Mouse (Mus musculus): ENCODE data around the gene Slc9a8. TPM values are rescaled to one million over a fixed set of nuclear protein-coding genes. Genes with fewer than 3 reads are reported as not detected.

The Slc9a8 gene
- total RNA-seq, 2 experiments from 2014 or later = 24.5 to 24.6 TPM

DNA sequence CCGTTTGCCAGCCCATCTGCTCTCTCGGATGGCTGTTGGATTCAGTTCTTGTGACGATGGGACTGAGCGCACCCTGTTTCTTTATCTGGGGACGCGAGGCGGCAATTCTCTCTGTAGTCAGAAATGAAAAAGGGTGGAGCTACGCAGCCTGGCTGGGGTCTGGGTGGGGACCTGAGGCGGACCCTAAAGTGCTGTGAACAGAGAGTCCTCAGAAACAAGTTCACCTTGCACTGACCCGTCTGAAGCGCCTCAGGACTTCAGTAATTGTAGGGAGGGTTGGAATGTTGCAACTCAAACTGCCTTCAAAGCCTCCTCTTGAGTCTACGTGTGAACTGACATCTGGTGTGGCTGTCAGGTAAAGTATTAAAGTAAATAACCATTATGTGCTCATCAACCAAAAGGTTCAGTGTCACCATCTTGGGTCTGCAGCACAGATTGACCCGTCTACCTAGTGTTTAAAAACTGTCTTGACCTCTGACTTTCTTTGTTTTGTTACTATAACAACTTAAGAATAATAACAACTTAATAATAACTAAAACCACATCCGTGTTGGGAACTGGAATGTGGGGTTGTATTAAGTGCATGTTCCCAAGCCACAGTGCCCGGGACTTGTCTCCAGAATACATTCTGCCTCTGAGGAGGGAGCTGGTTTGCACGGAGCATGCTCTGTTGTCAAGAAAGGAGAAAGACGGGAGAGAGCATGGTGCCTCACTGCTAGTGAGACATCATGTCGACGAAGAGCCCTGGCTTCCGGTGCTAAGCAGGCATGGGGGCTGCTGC, 16.2 kb upstream of the Slc9a8 start:
- intact Hi-C loops (cut with DNase I; ENCODE audit: low total_unique reads) = no loop called here
- no peak for DNase-seq

- DNase-seq = no peak
- intact Hi-C loops (cut with DNase I; ENCODE audit: low total_unique reads) = no loop called here
These were observed 14.1 kb upstream of the Slc9a8 start for GRCm38 (mm10) chr2:167407296-167407929.

- DNase-seq = no peak
- intact Hi-C loops (cut with DNase I; ENCODE audit: low total_unique reads) = no loop called here
These were observed 7.1 kb upstream of the Slc9a8 start for GRCm38 (mm10) chr2:167414461-167414860.

- intact Hi-C loops (cut with DNase I; ENCODE audit: low total_unique reads) = loop anchor here (5.0 kb wide), 2 partner anchors 134 to 194 kb away; no protein-coding TSS in a partner anchor
- DNase-seq = no peak
These were observed 5.4 kb upstream of the Slc9a8 start for GRCm38 (mm10) chr2:167415970-167416563.

- intact Hi-C loops (cut with DNase I; ENCODE audit: low total_unique reads) = loop anchor here (5.0 kb wide), 2 partner anchors 135 to 195 kb away; no protein-coding TSS in a partner anchor
These were observed 4.5 kb upstream of the Slc9a8 start for GRCm38 (mm10) chr2:167417048-167417447.

DNA sequence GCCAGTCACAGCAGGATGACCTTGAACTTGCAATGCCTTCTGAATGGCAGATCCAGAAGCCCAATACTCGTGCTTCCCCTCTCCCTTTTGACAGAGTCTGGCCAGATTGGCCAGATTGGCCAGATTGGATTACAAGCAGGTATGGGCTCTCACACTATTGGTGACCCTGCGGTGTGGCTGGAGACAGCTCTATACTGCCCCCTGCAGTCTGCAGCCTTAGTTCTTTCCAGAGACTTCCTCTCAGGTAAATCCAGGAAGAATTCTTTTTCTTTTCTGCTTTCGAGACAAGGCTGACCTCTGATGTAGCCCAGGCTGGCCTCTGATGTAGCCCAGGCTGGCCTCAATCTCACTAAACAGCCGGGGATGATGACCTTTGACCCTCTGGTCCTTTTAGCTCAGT, 3.8 kb upstream of the Slc9a8 start:
- DNase-seq = peak; percentile 74
- intact Hi-C loops (cut with DNase I; ENCODE audit: low total_unique reads) = loop anchor here (5.0 kb wide), 2 partner anchors 135 to 195 kb away; no protein-coding TSS in a partner anchor

More at GRCm38 (mm10) chr2:167417048-167417447, 4.5 kb upstream of the Slc9a8 start:
- no peak for DNase-seq

GRCm38 (mm10) chr2:167419204-167419603, 2.3 kb upstream of the Slc9a8 start:
- peak; percentile 58 for DNase-seq
- intact Hi-C loops (cut with DNase I; ENCODE audit: low total_unique reads) = loop anchor here (5.0 kb wide), 2 partner anchors 137 to 197 kb away; no protein-coding TSS in a partner anchor

DNA sequence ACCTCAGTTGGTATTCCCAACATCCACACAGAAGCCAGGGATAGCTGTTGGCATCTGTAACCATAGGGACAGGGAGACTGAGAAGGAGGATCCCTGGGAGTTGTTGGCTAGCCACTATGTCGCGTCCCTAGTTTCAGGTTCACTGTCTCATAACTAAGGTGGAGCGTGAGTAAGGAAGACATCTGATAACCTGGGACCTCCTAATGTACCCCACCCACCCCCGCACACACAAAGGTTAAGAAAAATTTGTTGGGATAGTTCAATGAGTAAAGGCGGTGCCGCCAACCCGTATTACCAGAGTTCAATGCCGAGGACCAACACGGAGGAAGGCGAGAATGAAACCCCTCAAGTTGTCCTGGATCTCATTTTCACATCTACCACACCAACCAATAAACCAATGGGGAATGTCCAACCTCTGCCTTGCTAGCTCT, 686 bp upstream of the Slc9a8 start:
- DNase-seq = no peak
- intact Hi-C loops (cut with DNase I; ENCODE audit: low total_unique reads) = loop anchor here (5.0 kb wide), 1 partner anchor 41 kb away; no protein-coding TSS in a partner anchor

- DNase-seq = no peak
- intact Hi-C loops (cut with DNase I; ENCODE audit: low total_unique reads) = loop anchor here (5.0 kb wide), 1 partner anchor 40 kb away; no protein-coding TSS in a partner anchor
These were observed 598 bp downstream of the Slc9a8 start for GRCm38 (mm10) chr2:167422150-167422470.

GRCm38 (mm10) chr2:167423031-167423611, 1.6 kb downstream of the Slc9a8 start:
- DNase-seq = no peak
- intact Hi-C loops (cut with DNase I; ENCODE audit: low total_unique reads) = loop anchor here (5.0 kb wide), 1 partner anchor 39 kb away; no protein-coding TSS in a partner anchor

GRCm38 (mm10) chr2:167424040-167424439, 2.5 kb downstream of the Slc9a8 start:
- no peak for DNase-seq
- intact Hi-C loops (cut with DNase I; ENCODE audit: low total_unique reads) = loop anchor here (5.0 kb wide), 1 partner anchor 38 kb away; no protein-coding TSS in a partner anchor

DNA sequence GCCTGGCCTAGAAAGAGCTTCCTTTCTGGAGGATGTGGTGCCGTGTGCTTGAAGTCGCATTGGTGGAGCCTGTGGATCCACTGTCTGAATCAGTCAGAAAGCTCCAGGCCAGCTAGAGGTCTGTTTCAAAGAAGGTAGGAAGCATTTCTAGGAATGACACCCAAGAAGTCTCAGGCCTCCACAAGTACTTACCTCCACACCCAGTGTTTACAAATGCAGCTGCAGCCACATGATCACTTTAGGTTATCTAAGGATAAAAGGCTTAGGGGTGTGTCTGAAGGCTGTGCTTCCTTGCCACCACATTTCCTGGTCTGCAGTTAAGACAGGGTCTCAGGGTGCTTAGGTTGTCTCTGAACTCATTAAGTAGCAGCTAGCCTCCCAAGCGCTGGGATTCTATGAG, 3.0 kb downstream of the Slc9a8 start:
- intact Hi-C loops (cut with DNase I; ENCODE audit: low total_unique reads) = loop anchor here (5.0 kb wide), 1 partner anchor 38 kb away; no protein-coding TSS in a partner anchor
- DNase-seq = no peak

DNA sequence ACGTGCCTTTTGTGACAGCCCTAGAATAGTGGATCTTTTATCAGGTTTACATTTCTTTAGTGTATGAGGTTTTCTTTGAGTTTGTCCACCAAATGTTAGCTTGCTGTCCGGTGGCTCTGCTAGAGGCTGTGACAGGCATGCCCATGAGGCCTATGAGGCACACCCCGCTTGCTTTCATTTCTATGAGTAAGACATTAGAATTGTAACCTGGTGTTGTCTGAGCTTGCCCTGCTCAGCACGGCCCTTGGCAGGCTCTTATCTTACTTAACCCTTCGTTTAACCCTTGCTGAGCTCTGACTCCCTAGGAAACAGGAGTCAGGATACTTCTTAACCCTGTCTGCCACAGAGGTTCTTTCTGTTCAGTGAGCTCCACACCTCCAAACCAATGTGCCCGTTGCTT, 3.9 kb downstream of the Slc9a8 start:
- intact Hi-C loops (cut with DNase I; ENCODE audit: low total_unique reads) = no loop called here
- DNase-seq = no peak

- intact Hi-C loops (cut with DNase I; ENCODE audit: low total_unique reads) = no loop called here
- no peak for DNase-seq
These were observed 8.1 kb downstream of the Slc9a8 start for GRCm38 (mm10) chr2:167429596-167429995.

GRCm38 (mm10) chr2:167430737-167431417, 9.4 kb downstream of the Slc9a8 start:
- intact Hi-C loops (cut with DNase I; ENCODE audit: low total_unique reads) = no loop called here
- no peak for DNase-seq

- intact Hi-C loops (cut with DNase I; ENCODE audit: low total_unique reads) = no loop called here
- DNase-seq = no peak
These were observed 9.9 kb downstream of the Slc9a8 start for GRCm38 (mm10) chr2:167431418-167431776.

DNA sequence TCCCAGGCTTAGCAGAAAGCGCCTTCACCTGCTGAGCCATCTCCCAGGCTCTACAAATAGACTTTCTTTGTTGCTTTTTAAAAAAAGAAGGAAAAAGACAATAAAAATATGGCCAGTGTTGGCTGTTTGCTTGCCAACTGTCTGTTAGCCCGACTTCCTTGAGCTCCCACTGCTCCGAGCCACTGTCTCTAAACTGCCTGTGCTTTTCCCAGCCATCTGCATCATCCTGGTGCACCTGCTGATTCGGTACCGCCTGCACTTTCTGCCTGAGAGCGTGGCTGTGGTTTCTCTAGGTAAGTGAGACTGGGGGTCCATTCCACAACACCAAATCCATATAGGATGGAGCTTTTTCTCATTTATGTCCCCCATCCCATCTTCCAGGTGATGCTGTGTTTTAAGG, 13.1 kb downstream of the Slc9a8 start:
- intact Hi-C loops (cut with DNase I; ENCODE audit: low total_unique reads) = no loop called here
- DNase-seq = no peak

DNA sequence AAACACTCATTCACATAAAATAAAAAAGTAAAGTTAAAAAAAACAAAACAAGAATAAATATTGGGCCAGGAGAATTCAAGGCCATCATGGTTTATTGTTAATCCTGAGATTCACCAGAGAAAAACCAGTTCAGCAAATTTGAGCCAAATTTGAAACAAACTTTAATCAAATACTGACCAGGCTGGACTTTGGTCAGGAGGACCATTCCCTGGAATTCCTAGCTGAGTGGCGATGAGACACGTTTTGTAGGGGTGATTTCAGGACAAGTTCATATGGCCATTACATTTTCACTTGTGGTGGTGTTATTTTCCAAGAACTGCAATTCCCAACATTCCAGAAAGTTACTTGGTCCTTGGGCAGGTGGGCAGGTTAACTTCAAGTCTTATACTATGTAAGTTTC, 14.1 kb downstream of the Slc9a8 start:
- DNase-seq = no peak
- intact Hi-C loops (cut with DNase I; ENCODE audit: low total_unique reads) = no loop called here

- intact Hi-C loops (cut with DNase I; ENCODE audit: low total_unique reads) = no loop called here
- DNase-seq = no peak
These were observed 14.9 kb downstream of the Slc9a8 start for GRCm38 (mm10) chr2:167436371-167436770.
